11 mouse cellular contexts compared by ENCODE assay signal in genomic region chr1:134493496-134493895, GRCm38 (mm10). TPM values are rescaled to one million over a fixed set of nuclear protein-coding genes. Genes with fewer than 3 reads are reported as not detected.
DNase-seq lines count a peak whose midpoint lies in the region; ATAC-seq and TF ChIP-seq lines count a peak whose summit lies in the region.
"Had no signal": no experiment of that assay in that cellular context is flagged by ENCODE, and none has a peak within 500 bp of the region (broad histone marks: within the 10 kb centered on the region; RNA-seq: fewer than 3 reads in every experiment).

No protein-coding gene starts in this region.

- no peaks in the 10 kb centered on the region for H3K27me3 ChIP-seq in liver, adult 2 months (ENCODE audit: control insufficient read depth, insufficient read depth, low read length)
- H3K27me3 ChIP-seq in liver, embryonic 13.5 days = no peaks in the 10 kb centered on the region
- H3K27me3 ChIP-seq: CH12.LX; midbrain, embryonic 12.5 days had no signal

- H3K4me2 ChIP-seq in liver, embryonic 13.5 days = peak overlapping the region; percentile 86

- H3K9me3 ChIP-seq in liver, embryonic 13.5 days (replicated peaks) = no peaks in the 10 kb centered on the region
- H3K9me3 ChIP-seq: midbrain, embryonic 12.5 days had no signal

- 64% methylated on average over 2 of the region's 2 CpGs for WGBS in liver, adult 2 months
- WGBS in liver, embryonic 13.5 days (ENCODE audit: insufficient replicate concordance) = 90% methylated on average over 2 of the region's 2 CpGs

- TF ChIP-seq POLR2A in liver, adult 2 months (IDR thresholded peaks at IDR 0.05; ENCODE audit: extremely low read depth, insufficient read depth, low read length) = no peak

- TF ChIP-seq CTCF in liver, adult 2 months (IDR thresholded peaks at IDR 0.05; ENCODE audit: low read depth, low read length) = no peak

- H3K4me3 ChIP-seq in liver, adult 2 months (ENCODE audit: insufficient read depth, low read depth, low read length) = no peak overlapping the region
- peak overlapping the region; percentile 81; the same call in 1 of the 2 replicates for H3K4me3 ChIP-seq in liver, embryonic 13.5 days (replicated peaks)

- no peak for ATAC-seq in liver, embryonic 13.5 days (ENCODE audit: low read depth)

- H3K79me2 ChIP-seq in liver, adult 2 months (ENCODE audit: control insufficient read depth, insufficient read depth, low read length) = peaks cover 10% of the 10 kb centered on the region; the same call in 1 of the 2 replicates

- peak; percentile 51 for DNase-seq in cerebellum, adult 9-10 months
- DNase-seq in cerebellum, postnatal 25 days = no peak
- peak; percentile 8 for DNase-seq in liver, adult 2 months (ENCODE audit: extremely low read depth, low read depth, low spot score)
- DNase-seq in liver (no peak), R1 (ENCODE audit: low read depth, low spot score) (peak; percentile 29)
- no peak for DNase-seq in liver, embryonic 13.5 days
- no peak for DNase-seq in frontal cortex, postnatal 25 days (ENCODE audit: low spot score in 2 of 2)
- DNase-seq in Muller cell, postnatal 12 days (ENCODE audit: inconsistent ontology term) = no peak

- H3K9ac ChIP-seq in liver, adult 2 months (ENCODE audit: low read depth, low read length) = no peak overlapping the region
- H3K9ac ChIP-seq in liver, embryonic 13.5 days = peak overlapping the region; percentile 82

- no peak overlapping the region for H3K27ac ChIP-seq in liver, adult 2 months (replicated peaks; ENCODE audit: insufficient read depth, low read depth, low read length)
- peak overlapping the region; percentile 92 for H3K27ac ChIP-seq in liver, embryonic 13.5 days

- peaks cover 4% of the 10 kb centered on the region; the same call in 1 of the 2 replicates for H3K4me1 ChIP-seq in liver, adult 2 months (ENCODE audit: control insufficient read depth, insufficient read depth, low read length)
- H3K4me1 ChIP-seq in liver, embryonic 13.5 days (replicated peaks) = peaks cover 36% of the 10 kb centered on the region

- peaks cover 13% of the 10 kb centered on the region for H3K36me3 ChIP-seq in liver, adult 2 months (ENCODE audit: control insufficient read depth, insufficient read depth, low read length)
- H3K36me3 ChIP-seq in liver, embryonic 13.5 days = peaks cover 35% of the 10 kb centered on the region

RNA-seq across cellular contexts. Expression of gene Rabif, which starts 1.0 kb away (rescaled TPM):
- 5.9 and 6.9 TPM in 2 replicates for total RNA-seq in liver, adult 2 months (2014; rRNA removed)
- polyA plus RNA-seq in liver, adult 2 months (2012; rRNA removed) = 9.8 and 10.6 TPM in 2 replicates
- 19.8 and 23.9 TPM in 2 replicates for polyA plus RNA-seq in liver, embryonic 13.5 days (2015; fragmentation: Nextera tagmentation; extraction: Ambion mirVana)

RNA-seq across cellular contexts. Expression of gene Klhl12, which starts 38.2 kb away (rescaled TPM):
- 8.8 and 9.9 TPM in 2 replicates for total RNA-seq in liver, adult 2 months (2014; rRNA removed)
- 4.5 and 5.1 TPM in 2 replicates for polyA plus RNA-seq in liver, adult 2 months (2012; rRNA removed)
- polyA plus RNA-seq in liver, embryonic 13.5 days (2015; fragmentation: Nextera tagmentation; extraction: Ambion mirVana) = 34.7 and 37.4 TPM in 2 replicates

RNA-seq across cellular contexts. Expression of gene Mgat4e, which starts 56.0 kb away (rescaled TPM):
- total RNA-seq in liver, adult 2 months (2014; rRNA removed) = not detected in 2 replicates
- not detected in 2 replicates for polyA plus RNA-seq in liver, adult 2 months (2012; rRNA removed)
- not detected in 2 replicates for polyA plus RNA-seq in liver, embryonic 13.5 days (2015; fragmentation: Nextera tagmentation; extraction: Ambion mirVana)
- total RNA-seq: heart, postnatal 10 days had no signal
- polyA plus RNA-seq: midbrain, embryonic 12.5 days had no signal

Comparison
In these comparisons a context has a peak if more than half of its experiments do, and no peak if none do; other contexts are left out.
1. DNase-seq: peak in cerebellum, adult 9-10 months (single experiment), liver, adult 2 months (single experiment) and R1 (single experiment); none in cerebellum, postnatal 25 days (0 of 2), liver (single experiment), liver, embryonic 13.5 days (single experiment), frontal cortex, postnatal 25 days (0 of 2) and Muller cell, postnatal 12 days (single experiment).